Mouse (Mus musculus) stomach, embryonic 16.5 days (tissue): ENCODE data around the gene Ankfn1. TPM values are rescaled to one million over a fixed set of nuclear protein-coding genes. Genes with fewer than 3 reads are reported as not detected.

Source experiments
- ATAC-seq: fragments of 200-750 bp; cut with Nextera tagmentation; 2 replicates; pipeline ENCODE4 v1.8.0; 2017; ENCODE audit warnings: moderate number of reproducible peaks, moderate TSS enrichment; ENCODE audit not compliant: insufficient read depth, low FRiP score
- H3K27ac ChIP-seq: fragments of 300-500 bp; sonication (generic); 2 replicates; pipeline ENCODE4 v1.5.1; 2014; ENCODE audit warnings: low read length
- H3K27me3 ChIP-seq: fragments of 300-500 bp; sonication (generic); 2 replicates; pipeline ENCODE4 v1.6.1; 2014; ENCODE audit warnings: low read length, control low read depth, mixed read lengths; ENCODE audit not compliant: control insufficient read depth, insufficient read depth
- H3K36me3 ChIP-seq: fragments of 300-500 bp; sonication (generic); 2 replicates; pipeline ENCODE4 v1.6.1; 2014; ENCODE audit warnings: low read length; ENCODE audit not compliant: control insufficient read depth, insufficient read depth
- H3K4me1 ChIP-seq: fragments of 300-500 bp; sonication (generic); 2 replicates; pipeline ENCODE4 v1.6.1; 2014; ENCODE audit warnings: low read length, control low read depth, mixed read lengths; ENCODE audit not compliant: control insufficient read depth, insufficient read depth
- H3K4me2 ChIP-seq: fragments of 300-500 bp; sonication (generic); 2 replicates; pipeline ENCODE4 v1.6.1; 2014; ENCODE audit warnings: low read depth, low read length, mixed read lengths
- H3K4me3 ChIP-seq: fragments of 300-500 bp; sonication (generic); replicated peaks from 2 replicates; pipeline ENCODE4 v1.5.1; 2014; ENCODE audit warnings: mild to moderate bottlenecking, low read length
- H3K9ac ChIP-seq: fragments of 300-500 bp; sonication (generic); 2 replicates; pipeline ENCODE4 v1.6.1; 2014; ENCODE audit warnings: low read length
- H3K9me3 ChIP-seq: fragments of 300-500 bp; sonication (generic); replicated peaks from 2 replicates; pipeline ENCODE4 v1.6.1; 2016; ENCODE audit warnings: low read length, control low read depth; ENCODE audit not compliant: control insufficient read depth
- WGBS: fragments of 180-500 bp; shearing (Covaris S2); extraction: QIAGEN DNeasy Blood & Tissue Kit; methylation state at CpG from one replicate; pipeline ENCODE4 v1.1.7; 2014; 5-methylcytosine and 5-hydroxymethylcytosine counted together
- polyA plus RNA-seq: library from polyadenylated mRNA; unstranded; fragments of >200 nt; fragmentation: Nextera tagmentation; extraction: Ambion mirVana; gene quantifications from 2 replicates; pipeline ENCODE4 v1.2.1, GENCODE M21; 2015

Ankfn1 gene
- polyA plus RNA-seq, 1 experiment from 2014 or later, result 0.27 TPM

DNA sequence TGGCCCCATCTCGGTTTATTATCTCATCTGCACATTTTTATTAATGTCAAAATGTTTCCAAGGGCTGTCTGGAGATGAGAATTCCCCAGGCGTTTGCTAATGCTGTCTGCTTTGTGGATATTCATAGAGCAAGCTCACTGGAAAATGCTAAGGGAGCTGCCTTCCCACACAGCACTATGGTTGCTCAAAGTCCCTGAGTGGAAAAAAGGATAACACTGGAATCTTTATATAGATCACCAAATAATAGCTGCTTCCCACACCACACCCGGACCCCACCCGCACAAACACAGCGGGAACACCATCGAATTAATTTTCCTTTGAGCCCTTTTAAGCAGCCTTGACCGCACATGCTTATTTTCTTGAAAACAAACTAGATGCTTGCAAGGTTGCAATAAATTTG lies 169.4 kb downstream of the Ankfn1 start:
- no peak overlapping the region for H3K27ac ChIP-seq
- ATAC-seq, result no peak
- H3K9ac ChIP-seq, result no peak overlapping the region
- WGBS, result 61% methylated on average over 7 of the region's 7 CpGs
- H3K4me1 ChIP-seq, result no peaks in the 10 kb centered on the region
- H3K36me3 ChIP-seq, result no peaks in the 10 kb centered on the region
- H3K4me2 ChIP-seq, result no peak overlapping the region
- no peaks in the 10 kb centered on the region for H3K9me3 ChIP-seq
- H3K4me3 ChIP-seq, result no peak overlapping the region
- H3K27me3 ChIP-seq, result no peaks in the 10 kb centered on the region

GRCm38 (mm10) chr11:89607270-89607669 lies 170.2 kb downstream of the Ankfn1 start:
- H3K4me1 ChIP-seq, result no peaks in the 10 kb centered on the region
- H3K4me2 ChIP-seq, result no peak overlapping the region
- H3K27ac ChIP-seq, result no peak overlapping the region
- ATAC-seq, result no peak
- no peaks in the 10 kb centered on the region for H3K9me3 ChIP-seq
- no peaks in the 10 kb centered on the region for H3K27me3 ChIP-seq
- H3K9ac ChIP-seq, result no peak overlapping the region
- no peaks in the 10 kb centered on the region for H3K36me3 ChIP-seq
- no peak overlapping the region for H3K4me3 ChIP-seq
- 31% methylated on average over 3 of the region's 3 CpGs for WGBS

GRCm38 (mm10) chr11:89606346-89606745 lies 171.1 kb downstream of the Ankfn1 start:
- Histone ChIP-seq H3K27me3 (no peaks in the 10 kb centered on the region), H3K9me3 (no peaks in the 10 kb centered on the region), H3K9ac (no peak overlapping the region), H3K4me3 (no peak overlapping the region), H3K27ac (no peak overlapping the region), H3K4me2 (no peak overlapping the region), H3K4me1 (no peaks in the 10 kb centered on the region), H3K36me3 (no peaks in the 10 kb centered on the region)
- no peak for ATAC-seq
- WGBS, result 64% methylated on average over 6 of the region's 6 CpGs

DNA sequence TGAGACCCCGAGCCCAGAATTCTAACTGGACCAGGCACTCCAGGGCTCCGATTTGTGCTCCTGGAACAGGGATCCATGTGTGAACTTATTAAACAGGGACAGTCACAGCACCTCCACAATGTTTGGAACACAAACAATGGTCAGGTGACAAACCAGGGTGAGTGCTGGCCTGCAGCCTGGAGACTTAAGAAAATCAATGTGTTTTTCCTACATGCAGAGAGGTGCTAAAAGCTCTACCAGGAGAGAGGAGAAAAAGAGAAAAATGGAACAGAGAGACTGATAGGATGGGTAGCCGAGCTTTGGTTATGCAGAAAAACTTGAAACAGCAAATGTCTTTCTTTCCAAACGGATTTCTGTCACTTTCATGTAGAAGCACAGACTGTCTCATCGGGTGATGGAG lies 174.5 kb downstream of the Ankfn1 start:
- 76% methylated on average over 5 of the region's 5 CpGs for WGBS
- no peak for ATAC-seq
- Histone ChIP-seq H3K4me3 (no peak overlapping the region), H3K27ac (no peak overlapping the region), H3K9ac (no peak overlapping the region), H3K36me3 (no peaks in the 10 kb centered on the region), H3K4me2 (no peak overlapping the region), H3K4me1 (no peaks in the 10 kb centered on the region), H3K27me3 (no peaks in the 10 kb centered on the region), H3K9me3 (no peaks in the 10 kb centered on the region)

- WGBS, result 77% methylated on average over 8 of the region's 8 CpGs
- H3K4me3 ChIP-seq, result no peak overlapping the region
- no peaks in the 10 kb centered on the region for H3K4me1 ChIP-seq
- no peak for ATAC-seq
- no peaks in the 10 kb centered on the region for H3K36me3 ChIP-seq
- H3K27ac ChIP-seq, result no peak overlapping the region
- H3K9ac ChIP-seq, result no peak overlapping the region
- no peaks in the 10 kb centered on the region for H3K9me3 ChIP-seq
- no peak overlapping the region for H3K4me2 ChIP-seq
- no peaks in the 10 kb centered on the region for H3K27me3 ChIP-seq
Measured at GRCm38 (mm10) chr11:89600921-89601515, 176.4 kb downstream of the Ankfn1 start.

GRCm38 (mm10) chr11:89590273-89590874 lies 187.1 kb downstream of the Ankfn1 start:
- no peaks in the 10 kb centered on the region for H3K27me3 ChIP-seq
- no peak overlapping the region for H3K9ac ChIP-seq
- H3K27ac ChIP-seq, result no peak overlapping the region
- H3K36me3 ChIP-seq, result no peaks in the 10 kb centered on the region
- H3K4me1 ChIP-seq, result no peaks in the 10 kb centered on the region
- ATAC-seq, result no peak
- H3K4me2 ChIP-seq, result no peak overlapping the region
- WGBS, result 46% methylated on average over 10 of the region's 10 CpGs
- H3K9me3 ChIP-seq, result no peaks in the 10 kb centered on the region
- no peak overlapping the region for H3K4me3 ChIP-seq

DNA sequence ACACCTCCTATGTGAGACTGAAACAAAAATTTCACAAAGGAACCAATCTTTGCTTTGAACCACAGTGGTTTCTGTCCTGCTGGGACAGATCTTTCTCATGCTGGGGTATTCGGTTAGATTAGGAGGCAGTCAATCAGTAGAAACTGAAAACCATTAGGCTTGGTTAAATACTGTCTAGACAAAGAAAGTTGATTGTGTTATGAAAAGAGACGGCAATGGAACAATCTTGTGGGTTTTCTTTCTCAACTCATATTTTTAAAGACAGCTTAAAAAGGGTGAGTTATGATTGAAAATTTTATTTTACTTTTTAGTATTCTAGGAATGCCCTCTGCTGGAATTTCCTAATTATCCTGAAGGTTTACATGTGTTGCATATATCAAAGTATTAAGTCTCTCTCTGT lies 191.1 kb downstream of the Ankfn1 start:
- Histone ChIP-seq H3K4me2 (no peak overlapping the region), H3K36me3 (no peaks in the 10 kb centered on the region)
- WGBS, result 68% methylated on average over 2 of the region's 2 CpGs

GRCm38 (mm10) chr11:89579826-89580225 lies 197.6 kb downstream of the Ankfn1 start:
- Histone ChIP-seq H3K9ac (no peak overlapping the region), H3K4me1 (no peaks in the 10 kb centered on the region), H3K27me3 (no peaks in the 10 kb centered on the region), H3K4me3 (no peak overlapping the region), H3K36me3 (no peaks in the 10 kb centered on the region), H3K9me3 (no peaks in the 10 kb centered on the region), H3K27ac (no peak overlapping the region), H3K4me2 (no peak overlapping the region)
- WGBS, result 67% methylated on average over 6 of the region's 6 CpGs
- no peak for ATAC-seq

More for the DNA sequence above, 191.1 kb downstream of the Ankfn1 start:
- no peaks in the 10 kb centered on the region for H3K9me3 ChIP-seq
- H3K4me1 ChIP-seq, result no peaks in the 10 kb centered on the region
- no peak overlapping the region for H3K4me3 ChIP-seq
- no peaks in the 10 kb centered on the region for H3K27me3 ChIP-seq
- no peak overlapping the region for H3K27ac ChIP-seq
- H3K9ac ChIP-seq, result no peak overlapping the region
- no peak for ATAC-seq

DNA sequence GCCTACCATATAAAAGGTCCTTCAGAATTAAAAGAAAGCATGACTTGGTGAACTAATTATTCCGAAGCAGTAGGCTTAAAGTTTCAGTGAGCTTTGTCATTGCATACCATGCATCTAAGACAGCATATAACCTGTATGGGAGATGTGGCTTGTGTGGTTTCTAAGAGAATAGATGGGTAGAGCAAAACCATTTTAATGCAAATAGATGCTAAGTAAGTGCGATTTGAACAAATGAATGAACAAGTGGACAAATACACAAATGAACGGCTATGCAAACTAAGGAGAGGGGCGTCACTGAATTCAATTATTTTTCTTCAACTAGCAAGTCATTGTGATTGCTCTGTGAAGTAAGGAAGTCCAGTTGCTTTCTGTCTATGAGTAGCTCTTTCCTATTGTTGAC lies 198.3 kb downstream of the Ankfn1 start:
- Histone ChIP-seq H3K27me3 (no peaks in the 10 kb centered on the region), H3K4me1 (no peaks in the 10 kb centered on the region), H3K4me3 (no peak overlapping the region), H3K9me3 (no peaks in the 10 kb centered on the region), H3K4me2 (no peak overlapping the region), H3K36me3 (no peaks in the 10 kb centered on the region), H3K9ac (no peak overlapping the region), H3K27ac (no peak overlapping the region)
- ATAC-seq, result no peak
- WGBS, result 91% methylated on average over 4 of the region's 4 CpGs
